Comparison of ENCODE assay signal across 29 mouse cellular contexts in genomic region chr4:154399634-154400033, GRCm38 (mm10).
DNase-seq lines count a peak whose midpoint lies in the region; ATAC-seq lines count a peak whose summit lies in the region.
"Had no signal": no experiment of that assay in that cellular context is flagged by ENCODE, and none has a peak within 500 bp of the region (broad histone marks: within the 10 kb centered on the region; RNA-seq: fewer than 3 reads in every experiment).

No protein-coding gene starts in this region.

- no peak for DNase-seq in kidney, postnatal 4 days
- DNase-seq in limb, embryonic 10.5 days (ENCODE audit: low spot score), result no peak
- peak; percentile 66 for DNase-seq in midbrain, embryonic 11.5 days (ENCODE audit: low spot score, missing footprints)
- DNase-seq: adrenal gland, adult 2 months; adrenal gland, postnatal 36 days; cerebellum, adult 2 months; cerebellum, postnatal 14 days; gastrocnemius, postnatal 14 days; heart, postnatal 36 days; kidney, adult 18-20 months; kidney, postnatal 36 days; layer of hippocampus, adult 9-11 months; midbrain, embryonic 14.5 days; right cerebral cortex, postnatal 25 days; thymus, postnatal 14 days had no signal

- H3K27me3 ChIP-seq in kidney, embryonic 14.5 days (ENCODE audit: control insufficient read depth, insufficient read depth, low read length), result no peaks in the 10 kb centered on the region; the same call in 1 of the 2 replicates
- H3K27me3 ChIP-seq in limb, embryonic 15.5 days, result no peaks in the 10 kb centered on the region
- H3K27me3 ChIP-seq in limb, embryonic 10.5 days (ENCODE audit: low read depth, poor library complexity, severe bottlenecking), result no peaks in the 10 kb centered on the region
- H3K27me3 ChIP-seq in midbrain, embryonic 11.5 days (ENCODE audit: control insufficient read depth, insufficient read depth, low read length), result no peaks in the 10 kb centered on the region
- H3K27me3 ChIP-seq in midbrain, embryonic 15.5 days (replicated peaks), result no peaks in the 10 kb centered on the region
- H3K27me3 ChIP-seq: embryonic facial prominence, embryonic 15.5 days; lung, embryonic 15.5 days; stomach, embryonic 15.5 days had no signal

- no peak overlapping the region for H3K4me3 ChIP-seq in kidney, embryonic 14.5 days (ENCODE audit: low read length)
- no peak overlapping the region for H3K4me3 ChIP-seq in limb, embryonic 15.5 days
- no peak overlapping the region for H3K4me3 ChIP-seq in limb, embryonic 10.5 days
- H3K4me3 ChIP-seq in midbrain, embryonic 11.5 days (ENCODE audit: low read depth, low read length), result no peak overlapping the region
- no peak overlapping the region for H3K4me3 ChIP-seq in midbrain, embryonic 15.5 days
- H3K4me3 ChIP-seq: embryonic facial prominence, embryonic 10.5 days; embryonic facial prominence, embryonic 15.5 days; hindbrain, embryonic 15.5 days; lung, embryonic 15.5 days; stomach, embryonic 15.5 days had no signal

- ATAC-seq in kidney, embryonic 14.5 days (ENCODE audit: low FRiP score, low TSS enrichment), result no peak
- ATAC-seq in limb, embryonic 15.5 days (ENCODE audit: insufficient number of reproducible peaks, low FRiP score, low TSS enrichment, low read depth), result no peak
- ATAC-seq in midbrain, embryonic 11.5 days (ENCODE audit: low FRiP score), result no peak
- no peak for ATAC-seq in midbrain, embryonic 15.5 days (replicated peaks)
- ATAC-seq in monocyte, adult 5-6 weeks (replicated peaks; ENCODE audit: insufficient number of reproducible peaks, low FRiP score, low TSS enrichment, poor library complexity, severe bottlenecking), result no peak
- ATAC-seq: CD4-positive, CD25-positive, alpha-beta regulatory T cell, adult 4 months; forebrain, embryonic 14.5 days; inflammation-experienced regulatory T-cells, adult 6 months had no signal

- 65% methylated on average over 11 of the region's 11 CpGs for WGBS in kidney, embryonic 14.5 days
- 72% methylated on average over 11 of the region's 11 CpGs for WGBS in limb, embryonic 15.5 days
- 93% methylated on average over 11 of the region's 11 CpGs for WGBS in limb, embryonic 10.5 days
- WGBS in midbrain, embryonic 11.5 days, result 90% methylated on average over 11 of the region's 11 CpGs
- WGBS in midbrain, embryonic 15.5 days, result 90% methylated on average over 11 of the region's 11 CpGs

- H3K4me2 ChIP-seq in kidney, embryonic 14.5 days (replicated peaks; ENCODE audit: low read depth, low read length), result no peak overlapping the region
- H3K4me2 ChIP-seq in limb, embryonic 15.5 days, result no peak overlapping the region
- H3K4me2 ChIP-seq in midbrain, embryonic 11.5 days, result no peak overlapping the region
- H3K4me2 ChIP-seq in midbrain, embryonic 15.5 days, result no peak overlapping the region
- H3K4me2 ChIP-seq: embryonic facial prominence, embryonic 15.5 days; heart, embryonic 11.5 days; hindbrain, embryonic 15.5 days; lung, embryonic 15.5 days; stomach, embryonic 15.5 days had no signal

- H3K4me1 ChIP-seq in kidney, embryonic 14.5 days (ENCODE audit: control insufficient read depth, insufficient read depth, low read length), result peaks cover 32% of the 10 kb centered on the region
- peaks cover 40% of the 10 kb centered on the region for H3K4me1 ChIP-seq in limb, embryonic 15.5 days
- peaks cover 60% of the 10 kb centered on the region for H3K4me1 ChIP-seq in limb, embryonic 10.5 days
- H3K4me1 ChIP-seq in midbrain, embryonic 11.5 days (ENCODE audit: control insufficient read depth, insufficient read depth, low read length), result peaks cover 9% of the 10 kb centered on the region; the same call in 1 of the 2 replicates
- H3K4me1 ChIP-seq in midbrain, embryonic 15.5 days, result peaks cover 20% of the 10 kb centered on the region

- no peak overlapping the region for H3K9ac ChIP-seq in kidney, embryonic 14.5 days (ENCODE audit: low read depth, low read length)
- no peak overlapping the region for H3K9ac ChIP-seq in limb, embryonic 15.5 days
- H3K9ac ChIP-seq in midbrain, embryonic 11.5 days (ENCODE audit: low read length), result no peak overlapping the region
- H3K9ac ChIP-seq in midbrain, embryonic 15.5 days, result no peak overlapping the region
- H3K9ac ChIP-seq: embryonic facial prominence, embryonic 15.5 days; hindbrain, embryonic 15.5 days; liver, embryonic 14.5 days; lung, embryonic 15.5 days; stomach, embryonic 15.5 days had no signal

- no peaks in the 10 kb centered on the region for H3K36me3 ChIP-seq in kidney, embryonic 14.5 days (ENCODE audit: control insufficient read depth, insufficient read depth, low read length)
- no peaks in the 10 kb centered on the region for H3K36me3 ChIP-seq in limb, embryonic 15.5 days
- peaks cover 32% of the 10 kb centered on the region for H3K36me3 ChIP-seq in limb, embryonic 10.5 days
- no peaks in the 10 kb centered on the region for H3K36me3 ChIP-seq in midbrain, embryonic 11.5 days (ENCODE audit: control insufficient read depth, insufficient read depth, low read length)
- no peaks in the 10 kb centered on the region for H3K36me3 ChIP-seq in midbrain, embryonic 15.5 days (replicated peaks)
- H3K36me3 ChIP-seq: embryonic facial prominence, embryonic 15.5 days; hindbrain, embryonic 15.5 days; lung, embryonic 15.5 days; stomach, embryonic 15.5 days had no signal

- H3K27ac ChIP-seq in kidney, embryonic 14.5 days (ENCODE audit: low read depth, low read length), result peak overlapping the region; percentile 71; the same call in 1 of the 2 replicates
- 0 out of 2 replicates have a peak overlapping the region, but pooled peaks have one; percentile 22 for H3K27ac ChIP-seq in limb, embryonic 15.5 days
- no peak overlapping the region for H3K27ac ChIP-seq in limb, embryonic 10.5 days
- H3K27ac ChIP-seq in midbrain, embryonic 11.5 days (ENCODE audit: low read depth, low read length), result no peak overlapping the region
- H3K27ac ChIP-seq in midbrain, embryonic 15.5 days, result no peak overlapping the region
- H3K27ac ChIP-seq: embryonic facial prominence, embryonic 10.5 days; embryonic facial prominence, embryonic 15.5 days; hindbrain, embryonic 15.5 days; liver, embryonic 14.5 days; lung, embryonic 15.5 days; stomach, embryonic 15.5 days had no signal

- H3K9me3 ChIP-seq in kidney, embryonic 14.5 days (ENCODE audit: control insufficient read depth, low read length), result no peaks in the 10 kb centered on the region
- no peaks in the 10 kb centered on the region for H3K9me3 ChIP-seq in limb, embryonic 15.5 days
- no peaks in the 10 kb centered on the region for H3K9me3 ChIP-seq in limb, embryonic 10.5 days (replicated peaks)
- H3K9me3 ChIP-seq in midbrain, embryonic 11.5 days (ENCODE audit: control insufficient read depth, low read length), result no peaks in the 10 kb centered on the region
- H3K9me3 ChIP-seq in midbrain, embryonic 15.5 days, result no peaks in the 10 kb centered on the region
- H3K9me3 ChIP-seq: embryonic facial prominence, embryonic 10.5 days; embryonic facial prominence, embryonic 15.5 days; hindbrain, embryonic 15.5 days; lung, embryonic 15.5 days; stomach, embryonic 15.5 days had no signal

Comparison
In these comparisons a context has a peak if more than half of its experiments do, and no peak if none do; other contexts are left out.
1. H3K27ac ChIP-seq: peak in kidney, embryonic 14.5 days (single experiment) and limb, embryonic 15.5 days (single experiment); none in limb, embryonic 10.5 days (single experiment), midbrain, embryonic 11.5 days (single experiment) and midbrain, embryonic 15.5 days (single experiment).